Mouse (Mus musculus): ENCODE results near the gene Zdhhc7. TPM values are rescaled to one million over a fixed set of nuclear protein-coding genes. Genes with fewer than 3 reads are reported as not detected.
A peak's percentile ranks its signal among the peaks of the same experiment; 100 is the strongest.

Zdhhc7 gene
- polyA plus RNA-seq (2014; fragmentation: Nextera tagmentation; extraction: Ambion mirVana): 24.2 and 25.9 TPM in 2 replicates

DNA sequence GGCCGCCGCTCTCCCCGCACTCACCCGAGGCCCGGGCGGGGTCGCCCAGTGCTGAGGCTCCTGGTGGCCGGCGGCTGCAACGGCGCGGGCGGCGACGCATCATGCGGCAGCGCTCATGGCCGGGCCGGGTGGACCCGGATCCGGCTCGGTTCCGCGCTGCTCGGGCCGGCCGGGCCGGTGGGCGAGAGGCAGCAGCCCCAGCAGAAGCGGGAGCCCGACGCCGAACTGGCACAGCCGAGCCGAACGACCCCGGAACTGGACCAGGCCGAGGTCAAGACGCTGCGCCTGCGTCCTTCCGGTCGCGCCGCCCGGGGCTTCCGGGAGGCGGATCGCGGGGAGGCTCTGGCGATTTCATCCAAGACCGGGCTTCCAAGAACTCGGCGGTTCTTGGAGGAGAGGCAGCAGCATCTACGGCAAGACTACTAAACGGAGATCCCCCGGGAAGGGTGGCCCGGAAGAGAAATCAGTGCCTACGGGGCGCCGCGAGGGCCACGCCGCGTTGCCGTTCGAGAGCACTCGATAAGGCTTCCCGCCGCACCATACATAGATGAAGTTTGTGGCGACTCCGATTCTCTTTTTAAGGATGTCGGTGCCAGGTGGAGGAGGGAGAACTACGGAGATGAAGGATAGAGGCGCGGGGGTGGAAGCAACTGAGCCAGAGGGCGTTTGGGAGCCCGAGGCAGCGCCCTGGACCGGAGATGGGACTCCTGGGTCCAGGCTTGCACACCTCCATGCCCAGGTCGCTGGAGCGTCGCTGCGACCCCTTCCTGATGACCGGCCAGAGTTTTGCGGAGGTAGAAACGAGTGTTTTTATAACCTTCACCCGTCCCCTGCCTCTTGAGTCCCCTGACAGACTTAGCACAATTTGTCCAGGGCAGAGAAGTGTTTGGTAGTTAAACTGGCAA lies at the start of gene Zdhhc7:
Gene Zdhhc7, minus strand, starts transcription at position 415 of the 905 bp plus-strand sequence.
- WGBS: under 1% methylated on average over 88 of the region's 88 CpGs
- ATAC-seq (ENCODE audit: low FRiP score): peak; percentile 86
- H3K4me3 ChIP-seq (ENCODE audit: low read depth, low read length): peak within 1 kb of the TSS; percentile 95

GRCm38 (mm10) chr8:120150028-120150427 lies 48.7 kb upstream of the Zdhhc7 start:
- DNase-seq (ENCODE audit: low spot score, missing footprints) (no peak), ATAC-seq (ENCODE audit: low FRiP score) (no peak)
- no peak overlapping the region for H3K9ac ChIP-seq (ENCODE audit: low read length)
- H3K4me3 ChIP-seq (ENCODE audit: low read depth, low read length): no peak overlapping the region
- H3K36me3 ChIP-seq (ENCODE audit: control insufficient read depth, insufficient read depth, low read length): no peaks in the 10 kb centered on the region
- H3K9me3 ChIP-seq (ENCODE audit: control insufficient read depth, low read length): no peaks in the 10 kb centered on the region
- no peak overlapping the region for H3K4me2 ChIP-seq
- no peak overlapping the region for H3K27ac ChIP-seq (ENCODE audit: low read depth, low read length)
- H3K4me1 ChIP-seq (ENCODE audit: control insufficient read depth, insufficient read depth, low read length): peaks cover 9% of the 10 kb centered on the region
- no peaks in the 10 kb centered on the region for H3K27me3 ChIP-seq (ENCODE audit: control insufficient read depth, insufficient read depth, low read length)
- WGBS: 78% methylated on average over 12 of the region's 12 CpGs

More for the DNA sequence above, at the start of gene Zdhhc7:
- Histone ChIP-seq H3K27me3 (ENCODE audit: control insufficient read depth, insufficient read depth, low read length) (no peaks in the 10 kb centered on the region; the same call in 1 of the 2 replicates), H3K4me2 (peak within 1 kb of the TSS; percentile 93), H3K36me3 (ENCODE audit: control insufficient read depth, insufficient read depth, low read length) (no peaks in the 10 kb centered on the region), H3K4me1 (ENCODE audit: control insufficient read depth, insufficient read depth, low read length) (peaks cover 20% of the 10 kb centered on the region), H3K27ac (ENCODE audit: low read depth, low read length) (peak within 1 kb of the TSS; percentile 85), H3K9me3 (ENCODE audit: control insufficient read depth, low read length) (no peaks in the 10 kb centered on the region), H3K9ac (ENCODE audit: low read length) (peak within 1 kb of the TSS; percentile 83)
- DNase-seq (ENCODE audit: low spot score, missing footprints): peak; percentile 98

DNA sequence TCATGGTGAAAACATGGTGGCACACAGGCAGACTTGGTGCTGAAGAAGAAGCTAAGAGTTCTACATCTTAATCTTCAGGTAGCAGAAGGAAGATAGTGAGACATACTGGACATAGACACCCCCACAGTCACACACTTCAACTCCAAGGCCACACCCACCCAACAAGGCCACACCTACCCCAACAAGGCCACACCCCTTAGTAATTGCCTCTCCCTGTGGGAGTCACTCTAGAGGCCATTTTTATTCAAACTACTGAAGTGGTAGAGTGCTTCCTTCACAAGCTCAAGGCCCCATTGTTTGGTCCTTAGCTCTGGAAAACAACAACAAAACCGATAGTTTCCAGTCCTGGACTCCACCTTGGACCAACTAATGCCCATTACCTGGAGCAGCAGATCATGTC lies 44.8 kb upstream of the Zdhhc7 start:
- H3K9ac ChIP-seq (ENCODE audit: low read length): no peak overlapping the region
- DNase-seq (ENCODE audit: low spot score, missing footprints) (no peak), ATAC-seq (ENCODE audit: low FRiP score) (no peak)
- H3K36me3 ChIP-seq (ENCODE audit: control insufficient read depth, insufficient read depth, low read length): no peaks in the 10 kb centered on the region
- H3K27me3 ChIP-seq (ENCODE audit: control insufficient read depth, insufficient read depth, low read length): no peaks in the 10 kb centered on the region
- no peak overlapping the region for H3K27ac ChIP-seq (ENCODE audit: low read depth, low read length)
- H3K4me2 ChIP-seq: no peak overlapping the region
- H3K9me3 ChIP-seq (ENCODE audit: control insufficient read depth, low read length): no peaks in the 10 kb centered on the region
- H3K4me3 ChIP-seq (ENCODE audit: low read depth, low read length): no peak overlapping the region
- WGBS: 81% methylated on average over 1 of the region's 1 CpGs
- peaks cover 14% of the 10 kb centered on the region for H3K4me1 ChIP-seq (ENCODE audit: control insufficient read depth, insufficient read depth, low read length)

GRCm38 (mm10) chr8:120144652-120145301 lies 43.5 kb upstream of the Zdhhc7 start:
- DNase-seq (ENCODE audit: low spot score, missing footprints) (no peak), ATAC-seq (ENCODE audit: low FRiP score) (peak; percentile 30; the same call in 1 of the 2 replicates)
- no peak overlapping the region for H3K4me2 ChIP-seq
- H3K9me3 ChIP-seq (ENCODE audit: control insufficient read depth, low read length): no peaks in the 10 kb centered on the region
- no peak overlapping the region for H3K4me3 ChIP-seq (ENCODE audit: low read depth, low read length)
- WGBS: 61% methylated on average over 12 of the region's 12 CpGs
- no peaks in the 10 kb centered on the region for H3K36me3 ChIP-seq (ENCODE audit: control insufficient read depth, insufficient read depth, low read length)
- peak overlapping the region; percentile 12; the same call in 1 of the 2 replicates for H3K9ac ChIP-seq (ENCODE audit: low read length)
- peak overlapping the region; percentile 20; the same call in 1 of the 2 replicates for H3K27ac ChIP-seq (ENCODE audit: low read depth, low read length)
- peaks cover 14% of the 10 kb centered on the region for H3K4me1 ChIP-seq (ENCODE audit: control insufficient read depth, insufficient read depth, low read length)
- no peaks in the 10 kb centered on the region for H3K27me3 ChIP-seq (ENCODE audit: control insufficient read depth, insufficient read depth, low read length)

DNA sequence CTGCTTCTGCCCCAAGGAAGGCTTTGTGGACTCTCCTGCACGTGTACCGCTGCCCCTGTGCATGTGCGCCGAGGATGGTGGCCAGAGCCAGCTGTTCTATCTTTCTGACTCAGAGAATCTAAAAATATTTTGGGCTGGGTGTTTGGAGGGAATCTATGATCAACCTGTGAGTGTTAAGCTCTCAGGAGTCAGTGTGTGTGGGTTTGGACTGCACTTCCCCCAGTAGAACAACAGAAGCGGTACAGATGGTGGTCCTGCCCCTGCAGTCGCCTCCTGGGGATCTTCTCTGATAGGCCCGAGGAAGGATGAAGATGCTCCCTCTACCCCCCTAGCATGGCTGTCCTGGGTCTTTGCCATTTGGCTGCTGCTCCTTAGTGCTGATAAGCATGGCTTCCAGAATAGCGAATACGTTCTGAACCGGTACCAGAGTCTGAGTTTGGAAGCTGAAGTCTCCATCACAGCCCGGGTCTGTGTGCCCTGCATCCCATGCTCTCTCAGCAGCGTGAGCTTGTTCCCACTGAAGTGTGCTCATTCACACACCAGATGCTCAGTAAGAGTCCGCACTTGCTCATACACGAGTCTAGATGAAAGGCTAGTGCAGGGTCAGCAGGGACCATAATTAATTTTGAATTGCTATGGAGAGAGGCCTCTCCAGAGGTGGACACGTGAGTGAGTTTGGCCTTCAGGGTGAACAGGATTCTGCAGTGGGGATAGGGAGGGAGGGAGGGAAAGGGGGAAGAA lies 42.8 kb upstream of the Zdhhc7 start:
- Histone ChIP-seq H3K27ac (ENCODE audit: low read depth, low read length) (peak overlapping the region; percentile 33; the same call in 1 of the 2 replicates), H3K9me3 (ENCODE audit: control insufficient read depth, low read length) (no peaks in the 10 kb centered on the region), H3K9ac (ENCODE audit: low read length) (no peak overlapping the region), H3K27me3 (ENCODE audit: control insufficient read depth, insufficient read depth, low read length) (no peaks in the 10 kb centered on the region), H3K36me3 (ENCODE audit: control insufficient read depth, insufficient read depth, low read length) (no peaks in the 10 kb centered on the region), H3K4me3 (ENCODE audit: low read depth, low read length) (no peak overlapping the region), H3K4me2 (no peak overlapping the region), H3K4me1 (ENCODE audit: control insufficient read depth, insufficient read depth, low read length) (peaks cover 14% of the 10 kb centered on the region)
- 71% methylated on average over 15 of the region's 15 CpGs for WGBS
- no peak for DNase-seq (ENCODE audit: low spot score, missing footprints)
- ATAC-seq (ENCODE audit: low FRiP score): peak; percentile 59; the same call in 1 of the 2 replicates

DNA sequence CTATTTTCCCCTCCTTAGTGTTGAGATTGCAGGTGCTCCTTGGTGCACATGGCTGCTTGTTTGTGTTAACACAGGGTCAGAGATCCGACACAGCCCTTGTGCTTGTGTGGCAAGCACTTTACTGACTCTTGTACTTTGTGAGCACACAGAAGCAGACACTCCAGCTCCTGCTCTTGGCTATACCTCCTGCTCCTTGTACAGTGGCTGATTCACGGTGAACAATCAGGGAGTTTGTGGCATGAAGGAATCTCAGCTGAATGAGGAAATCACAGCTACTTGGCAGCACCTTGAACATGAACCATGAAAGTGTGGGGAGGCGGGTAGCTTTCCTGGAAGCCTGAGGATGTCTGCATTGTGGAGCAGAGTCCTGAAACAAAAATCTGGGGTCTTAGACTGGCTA lies 39.5 kb upstream of the Zdhhc7 start:
- Histone ChIP-seq H3K9ac (ENCODE audit: low read length) (no peak overlapping the region), H3K27ac (ENCODE audit: low read depth, low read length) (no peak overlapping the region), H3K36me3 (ENCODE audit: control insufficient read depth, insufficient read depth, low read length) (no peaks in the 10 kb centered on the region), H3K9me3 (ENCODE audit: control insufficient read depth, low read length) (no peaks in the 10 kb centered on the region), H3K4me1 (ENCODE audit: control insufficient read depth, insufficient read depth, low read length) (peaks cover 14% of the 10 kb centered on the region), H3K4me3 (ENCODE audit: low read depth, low read length) (no peak overlapping the region), H3K27me3 (ENCODE audit: control insufficient read depth, insufficient read depth, low read length) (no peaks in the 10 kb centered on the region), H3K4me2 (no peak overlapping the region)
- ATAC-seq (ENCODE audit: low FRiP score) (no peak), DNase-seq (ENCODE audit: low spot score, missing footprints) (no peak)
- WGBS: 83% methylated on average over 3 of the region's 3 CpGs

DNA sequence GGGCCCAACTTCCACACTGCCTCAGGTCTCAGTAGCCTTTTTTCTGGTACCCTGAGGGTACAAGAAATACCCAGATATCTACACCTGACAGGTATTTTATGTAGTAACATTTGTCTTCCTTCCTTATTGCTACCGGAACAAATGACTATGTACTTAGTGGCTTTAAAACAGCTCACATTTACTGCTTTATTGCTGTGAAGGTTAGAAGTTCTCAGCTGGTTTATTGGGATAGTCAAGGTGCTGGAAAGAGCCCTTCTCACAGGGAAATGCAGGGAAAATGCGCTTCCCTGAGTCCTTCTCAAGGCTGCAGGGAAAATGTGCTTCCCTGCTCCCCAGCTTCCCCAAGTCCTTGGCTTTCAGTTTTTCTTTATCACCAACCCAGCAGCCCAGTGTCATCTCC lies 37.7 kb upstream of the Zdhhc7 start:
- H3K27me3 ChIP-seq (ENCODE audit: control insufficient read depth, insufficient read depth, low read length): no peaks in the 10 kb centered on the region
- no peak overlapping the region for H3K9ac ChIP-seq (ENCODE audit: low read length)
- H3K36me3 ChIP-seq (ENCODE audit: control insufficient read depth, insufficient read depth, low read length): no peaks in the 10 kb centered on the region
- no peaks in the 10 kb centered on the region for H3K9me3 ChIP-seq (ENCODE audit: control insufficient read depth, low read length)
- H3K4me2 ChIP-seq: no peak overlapping the region
- peaks cover 3% of the 10 kb centered on the region; the same call in 1 of the 2 replicates for H3K4me1 ChIP-seq (ENCODE audit: control insufficient read depth, insufficient read depth, low read length)
- 91% methylated on average over 2 of the region's 2 CpGs for WGBS
- H3K27ac ChIP-seq (ENCODE audit: low read depth, low read length): no peak overlapping the region
- DNase-seq (ENCODE audit: low spot score, missing footprints) (no peak), ATAC-seq (ENCODE audit: low FRiP score) (no peak)
- no peak overlapping the region for H3K4me3 ChIP-seq (ENCODE audit: low read depth, low read length)

DNA sequence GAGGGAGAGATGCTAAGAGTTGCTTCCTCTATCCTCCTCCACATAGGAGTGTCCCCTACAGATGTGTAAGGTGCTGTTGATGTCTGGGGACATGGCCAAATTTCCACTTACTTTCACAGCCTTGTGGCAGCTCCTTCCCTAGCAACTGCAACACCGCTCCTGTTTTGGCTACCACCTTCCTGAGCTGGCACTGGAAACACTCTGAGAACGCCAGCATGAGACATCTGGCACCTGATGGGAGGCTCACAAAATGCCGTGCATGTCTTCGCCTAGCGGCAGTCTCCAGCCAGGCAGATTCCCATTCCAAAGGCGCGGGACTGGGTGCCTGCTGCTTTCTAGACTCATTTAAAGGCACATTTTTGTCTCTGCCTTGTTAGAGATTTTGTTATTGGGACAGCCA lies 35.3 kb upstream of the Zdhhc7 start:
- Histone ChIP-seq H3K4me1 (ENCODE audit: control insufficient read depth, insufficient read depth, low read length) (0 out of 2 replicates have a peak, but pooled peaks cover 2% of the 10 kb centered on the region), H3K9ac (ENCODE audit: low read length) (no peak overlapping the region), H3K9me3 (ENCODE audit: control insufficient read depth, low read length) (no peaks in the 10 kb centered on the region), H3K4me2 (no peak overlapping the region), H3K36me3 (ENCODE audit: control insufficient read depth, insufficient read depth, low read length) (no peaks in the 10 kb centered on the region), H3K4me3 (ENCODE audit: low read depth, low read length) (no peak overlapping the region), H3K27ac (ENCODE audit: low read depth, low read length) (no peak overlapping the region), H3K27me3 (ENCODE audit: control insufficient read depth, insufficient read depth, low read length) (no peaks in the 10 kb centered on the region)
- DNase-seq (ENCODE audit: low spot score, missing footprints) (no peak), ATAC-seq (ENCODE audit: low FRiP score) (no peak)
- WGBS: 69% methylated on average over 7 of the region's 7 CpGs
